Comparison of ENCODE assay signal across 23 mouse cellular contexts in the genomic region with DNA sequence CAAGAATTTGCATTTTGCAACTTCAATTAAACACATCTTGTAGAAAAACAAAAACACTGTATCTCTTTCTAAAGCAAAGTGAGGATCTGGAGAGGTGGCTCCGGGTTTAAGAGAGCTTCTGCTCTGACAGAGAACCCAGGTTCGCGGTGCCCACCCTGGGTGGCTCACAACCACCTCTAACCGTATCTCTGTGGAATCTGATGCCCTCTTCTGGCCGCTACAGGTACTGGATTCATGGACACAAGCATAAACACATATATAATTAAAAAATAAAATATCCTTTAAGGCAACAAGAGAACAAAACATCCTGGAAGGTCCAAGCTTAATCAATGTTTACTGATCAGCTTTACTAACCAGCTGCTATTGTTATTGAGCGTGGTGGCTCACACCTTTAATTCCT.
DNase-seq lines count a peak whose midpoint lies in the region; ATAC-seq and TF ChIP-seq lines count a peak whose summit lies in the region.
"Had no signal": no experiment of that assay in that cellular context is flagged by ENCODE, and none has a peak within 500 bp of the region (broad histone marks: within the 10 kb centered on the region; RNA-seq: fewer than 3 reads in every experiment).

No protein-coding gene starts in this region.

- H3K27me3 ChIP-seq in intestine, postnatal 0 days (replicated peaks; ENCODE audit: control insufficient read depth, insufficient read depth, low read length), result no peaks in the 10 kb centered on the region
- H3K27me3 ChIP-seq in intestine, embryonic 15.5 days (replicated peaks), result no peaks in the 10 kb centered on the region
- H3K27me3 ChIP-seq in liver, postnatal 0 days (ENCODE audit: insufficient read depth, low read length), result no peaks in the 10 kb centered on the region
- H3K27me3 ChIP-seq in liver, embryonic 11.5 days (replicated peaks; ENCODE audit: control insufficient read depth, insufficient read depth, low read length), result no peaks in the 10 kb centered on the region
- H3K27me3 ChIP-seq: forebrain, embryonic 15.5 days had no signal

- H3K9me3 ChIP-seq in intestine, postnatal 0 days (ENCODE audit: control insufficient read depth), result no peaks in the 10 kb centered on the region
- H3K9me3 ChIP-seq in intestine, embryonic 15.5 days, result no peaks in the 10 kb centered on the region
- no peaks in the 10 kb centered on the region for H3K9me3 ChIP-seq in liver, postnatal 0 days (ENCODE audit: low read length)
- H3K9me3 ChIP-seq in liver, embryonic 11.5 days (ENCODE audit: control insufficient read depth, low read length), result no peaks in the 10 kb centered on the region
- H3K9me3 ChIP-seq: embryonic facial prominence, embryonic 10.5 days; forebrain, embryonic 15.5 days; midbrain, embryonic 13.5 days had no signal

- TF ChIP-seq EP300 in liver, postnatal 0 days (IDR thresholded peaks at IDR 0.05; ENCODE audit: low read depth), result no peak

- no peak for ATAC-seq in intestine, postnatal 0 days
- no peak for ATAC-seq in intestine, embryonic 15.5 days
- no peak for ATAC-seq in liver, postnatal 0 days
- ATAC-seq in liver, embryonic 11.5 days (replicated peaks; ENCODE audit: low FRiP score), result no peak
- ATAC-seq in erythroblast, adult 5-6 weeks (replicated peaks; ENCODE audit: low FRiP score, poor library complexity, severe bottlenecking), result no peak
- ATAC-seq: forebrain, embryonic 15.5 days; intestine, embryonic 16.5 days; midbrain, embryonic 13.5 days had no signal

- no peak overlapping the region for H3K27ac ChIP-seq in intestine, postnatal 0 days (ENCODE audit: low read depth, low read length)
- no peak overlapping the region for H3K27ac ChIP-seq in intestine, embryonic 15.5 days
- no peak overlapping the region for H3K27ac ChIP-seq in liver, postnatal 0 days (ENCODE audit: low read depth)
- no peak overlapping the region for H3K27ac ChIP-seq in liver, embryonic 11.5 days (ENCODE audit: low read depth, low read length)
- H3K27ac ChIP-seq: embryonic facial prominence, embryonic 10.5 days; forebrain, embryonic 15.5 days; macrophage; midbrain, embryonic 13.5 days had no signal

- H3K4me2 ChIP-seq in intestine, postnatal 0 days (replicated peaks; ENCODE audit: low read depth), result no peak overlapping the region
- H3K4me2 ChIP-seq in intestine, embryonic 15.5 days (replicated peaks), result no peak overlapping the region
- no peak overlapping the region for H3K4me2 ChIP-seq in liver, postnatal 0 days (ENCODE audit: low read depth, low read length)
- no peak overlapping the region for H3K4me2 ChIP-seq in liver, embryonic 11.5 days
- H3K4me2 ChIP-seq: forebrain, embryonic 15.5 days; midbrain, embryonic 13.5 days had no signal

- peak; percentile 56 for TF ChIP-seq CTCF in intestine, postnatal 0 days (IDR thresholded peaks at IDR 0.05; ENCODE audit: low read depth)
- peak; percentile 45 for TF ChIP-seq CTCF in liver, postnatal 0 days (IDR thresholded peaks at IDR 0.05; ENCODE audit: low read depth)
- TF ChIP-seq CTCF in brain, embryonic 14.5 days (IDR thresholded peaks at IDR 0.05; ENCODE audit: borderline replicate concordance, extremely low read depth, insufficient read depth, insufficient read length), result 0 out of 2 replicates have a peak, but pooled peaks have one; percentile 12

- H3K9ac ChIP-seq in intestine, postnatal 0 days (ENCODE audit: low read depth, low read length), result no peak overlapping the region
- H3K9ac ChIP-seq in intestine, embryonic 15.5 days, result no peak overlapping the region
- no peak overlapping the region for H3K9ac ChIP-seq in liver, postnatal 0 days (replicated peaks)
- no peak overlapping the region for H3K9ac ChIP-seq in liver, embryonic 11.5 days (ENCODE audit: low read depth, low read length)
- H3K9ac ChIP-seq: forebrain, embryonic 15.5 days; midbrain, embryonic 13.5 days had no signal

- WGBS in intestine, postnatal 0 days, result 77% methylated on average over 6 of the region's 6 CpGs
- WGBS in intestine, embryonic 15.5 days, result 82% methylated on average over 6 of the region's 6 CpGs
- 77% methylated on average over 6 of the region's 6 CpGs for WGBS in liver, postnatal 0 days (ENCODE audit: insufficient replicate concordance)
- WGBS in liver, embryonic 11.5 days, result 71% methylated on average over 6 of the region's 6 CpGs

- H3K4me3 ChIP-seq in intestine, postnatal 0 days (ENCODE audit: low read depth, low read length), result no peak overlapping the region
- no peak overlapping the region for H3K4me3 ChIP-seq in intestine, embryonic 15.5 days (replicated peaks)
- no peak overlapping the region for H3K4me3 ChIP-seq in liver, postnatal 0 days (ENCODE audit: low read depth, low read length)
- H3K4me3 ChIP-seq in liver, embryonic 11.5 days (ENCODE audit: low read depth, low read length), result no peak overlapping the region
- H3K4me3 ChIP-seq: embryonic facial prominence, embryonic 10.5 days; erythroblast, embryonic 14.5 days; forebrain, embryonic 15.5 days; midbrain, embryonic 13.5 days had no signal

- H3K4me1 ChIP-seq in intestine, postnatal 0 days (replicated peaks; ENCODE audit: control insufficient read depth, insufficient read depth, low read length), result peaks cover 10% of the 10 kb centered on the region; the same call in 1 of the 2 replicates
- H3K4me1 ChIP-seq in intestine, embryonic 15.5 days (replicated peaks), result 0 out of 2 replicates have a peak, but pooled peaks cover 3% of the 10 kb centered on the region
- H3K4me1 ChIP-seq in liver, postnatal 0 days (ENCODE audit: insufficient read depth), result no peaks in the 10 kb centered on the region
- H3K4me1 ChIP-seq in liver, embryonic 11.5 days (replicated peaks; ENCODE audit: control insufficient read depth, insufficient read depth, low read length), result no peaks in the 10 kb centered on the region

- no peak for TF ChIP-seq POLR2A in brain, embryonic 14.5 days (IDR thresholded peaks at IDR 0.05; ENCODE audit: borderline replicate concordance, extremely low read depth, insufficient read depth, insufficient read length, poor library complexity, severe bottlenecking)

- H3K36me3 ChIP-seq in intestine, postnatal 0 days (ENCODE audit: control insufficient read depth, insufficient read depth), result no peaks in the 10 kb centered on the region
- no peaks in the 10 kb centered on the region for H3K36me3 ChIP-seq in intestine, embryonic 15.5 days
- H3K36me3 ChIP-seq in liver, postnatal 0 days (replicated peaks; ENCODE audit: insufficient read depth, low read length), result no peaks in the 10 kb centered on the region
- no peaks in the 10 kb centered on the region; the same call in 1 of the 2 replicates for H3K36me3 ChIP-seq in liver, embryonic 11.5 days (ENCODE audit: control insufficient read depth, insufficient read depth, low read length)
- H3K36me3 ChIP-seq: embryonic facial prominence, embryonic 10.5 days; forebrain, embryonic 15.5 days; G1E; midbrain, embryonic 13.5 days had no signal

- DNase-seq in liver, postnatal 0 days, result no peak
- no peak for DNase-seq in liver, embryonic 11.5 days (ENCODE audit: low spot score)
- DNase-seq in ES-CJ7 (ENCODE audit: low read depth, low spot score), result peak; percentile 14
- no peak for DNase-seq in brain, embryonic 14.5 days (ENCODE audit: low read depth)
- no peak for DNase-seq in retina, postnatal 1 day
- DNase-seq: adrenal gland, adult 2 months; B cell, adult 2 months; cerebellum, adult 18-20 months; cerebellum, postnatal 36 days; left cerebral cortex, postnatal 4 days; right cerebral cortex, adult 18-20 months; spleen, adult 18-20 months; thymus, postnatal 14 days had no signal
